Comparison of ENCODE assay signal across 7 mouse cellular contexts in genomic region chr13:62466424-62467334, GRCm38 (mm10). TPM values are rescaled to one million over a fixed set of nuclear protein-coding genes. Genes with fewer than 3 reads are reported as not detected.
A peak's percentile ranks its signal among the peaks of the same experiment; 100 is the strongest.
DNase-seq lines count a peak whose midpoint lies in the region; ATAC-seq lines count a peak whose summit lies in the region.
"Not testable (repeated sequence)": the region's sequence is repeated elsewhere in the genome, so short reads cannot be mapped to it uniquely, and the experiment has no call there.

Gene Gm49359, minus strand, starts transcription at chr13:62466832.

- 4% methylated on average over 27 of the region's 28 CpGs for WGBS in embryonic facial prominence, embryonic 11.5 days
- 2% methylated on average over 28 of the region's 28 CpGs for WGBS in limb, embryonic 10.5 days
- WGBS in midbrain, embryonic 13.5 days, result 2% methylated on average over 28 of the region's 28 CpGs

- peak; percentile 100 for ATAC-seq in embryonic facial prominence, embryonic 11.5 days (replicated peaks; ENCODE audit: insufficient number of reproducible peaks, low FRiP score, low TSS enrichment, low read depth)
- peak; percentile 100 for ATAC-seq in granulocyte monocyte progenitor cell, adult 5-6 weeks (replicated peaks; ENCODE audit: poor library complexity, severe bottlenecking)
- peak; percentile 100 for ATAC-seq in midbrain, embryonic 13.5 days

- not testable (repeated sequence) for H3K27me3 ChIP-seq in embryonic facial prominence, embryonic 11.5 days (ENCODE audit: control insufficient read depth, insufficient read depth, low read length); limb, embryonic 10.5 days (ENCODE audit: low read depth, poor library complexity, severe bottlenecking); midbrain, embryonic 13.5 days

- not testable (repeated sequence) for H3K4me1 ChIP-seq in embryonic facial prominence, embryonic 11.5 days (ENCODE audit: control insufficient read depth, insufficient read depth, low read length); limb, embryonic 10.5 days; midbrain, embryonic 13.5 days (replicated peaks)

- H3K4me3 ChIP-seq in embryonic facial prominence, embryonic 11.5 days (ENCODE audit: low read depth, low read length), result peak within 1 kb of the TSS; percentile 59
- H3K4me3 ChIP-seq in limb, embryonic 10.5 days, result peak within 1 kb of the TSS; percentile 64
- peak within 1 kb of the TSS; percentile 63 for H3K4me3 ChIP-seq in midbrain, embryonic 13.5 days (replicated peaks)

- not testable (repeated sequence) for H3K36me3 ChIP-seq in embryonic facial prominence, embryonic 11.5 days (replicated peaks; ENCODE audit: control insufficient read depth, insufficient read depth, low read depth, low read length)
- peaks cover 18% of the 10 kb centered on the region for H3K36me3 ChIP-seq in limb, embryonic 10.5 days
- peaks cover 20% of the 10 kb centered on the region for H3K36me3 ChIP-seq in midbrain, embryonic 13.5 days

- not testable (repeated sequence) for H3K27ac ChIP-seq in embryonic facial prominence, embryonic 11.5 days (replicated peaks; ENCODE audit: low read depth, low read length)
- H3K27ac ChIP-seq in limb, embryonic 10.5 days, result peak within 1 kb of the TSS; percentile 82
- H3K27ac ChIP-seq in midbrain, embryonic 13.5 days, result peak within 1 kb of the TSS; percentile 84

- H3K9me3 ChIP-seq in embryonic facial prominence, embryonic 11.5 days (replicated peaks; ENCODE audit: control insufficient read depth, low read length); limb, embryonic 10.5 days (replicated peaks): not testable (repeated sequence)
- peaks cover 15% of the 10 kb centered on the region; the same call in 1 of the 2 replicates for H3K9me3 ChIP-seq in midbrain, embryonic 13.5 days

- peak within 1 kb of the TSS; percentile 13 for H3K4me2 ChIP-seq in embryonic facial prominence, embryonic 11.5 days (ENCODE audit: low read depth, low read length)
- peak within 1 kb of the TSS; percentile 42 for H3K4me2 ChIP-seq in midbrain, embryonic 13.5 days (replicated peaks)

- H3K9ac ChIP-seq in embryonic facial prominence, embryonic 11.5 days (replicated peaks; ENCODE audit: low read length), result peak within 1 kb of the TSS; percentile 68
- H3K9ac ChIP-seq in midbrain, embryonic 13.5 days (replicated peaks), result peak within 1 kb of the TSS; percentile 75

- peak; percentile 93 for DNase-seq in adrenal gland, postnatal 14 days
- peak; percentile 91 for DNase-seq in embryonic facial prominence, embryonic 11.5 days (ENCODE audit: low spot score)
- peak; percentile 90 for DNase-seq in kidney, adult 11 months
- DNase-seq in limb, embryonic 10.5 days (ENCODE audit: low spot score), result peak; percentile 81
- DNase-seq in spleen, adult 12 weeks (ENCODE audit: low spot score), result peak; percentile 70

RNA-seq across cellular contexts. Expression of gene Gm49359, which starts in this region (rescaled TPM):
- 11.3 and 12.5 TPM in 2 replicates for total RNA-seq in adrenal gland, postnatal 14 days (2021)
- 10.6 and 12.5 TPM in 2 replicates for polyA plus RNA-seq in embryonic facial prominence, embryonic 11.5 days (2014; fragmentation: Nextera tagmentation; extraction: Ambion mirVana)
- total RNA-seq in granulocyte monocyte progenitor cell, adult 5-6 weeks (2014; fragmentation: Nextera tagmentation), result 6.4 and 14.2 TPM in 2 replicates
- total RNA-seq in granulocyte monocyte progenitor cell, adult 5-6 weeks (2017), result 8.9 and 11.7 TPM in 2 replicates
- 11.4 and 15.9 TPM in 2 replicates for polyA plus RNA-seq in limb, embryonic 10.5 days (2016; fragmentation: Nextera tagmentation; extraction: Ambion mirVana)
- 17.3 and 19.1 TPM in 2 replicates for polyA plus RNA-seq in midbrain, embryonic 13.5 days (2015; fragmentation: Nextera tagmentation; extraction: Ambion mirVana)
